Mouse (Mus musculus): ENCODE measurements at regions not wholly inside any gene's neighbourhood (a gene's known extent, or its start where the extent isn't known, plus 50 kb on each side); places are given as distances from the start of the nearest gene placed in this dataset.

DNA sequence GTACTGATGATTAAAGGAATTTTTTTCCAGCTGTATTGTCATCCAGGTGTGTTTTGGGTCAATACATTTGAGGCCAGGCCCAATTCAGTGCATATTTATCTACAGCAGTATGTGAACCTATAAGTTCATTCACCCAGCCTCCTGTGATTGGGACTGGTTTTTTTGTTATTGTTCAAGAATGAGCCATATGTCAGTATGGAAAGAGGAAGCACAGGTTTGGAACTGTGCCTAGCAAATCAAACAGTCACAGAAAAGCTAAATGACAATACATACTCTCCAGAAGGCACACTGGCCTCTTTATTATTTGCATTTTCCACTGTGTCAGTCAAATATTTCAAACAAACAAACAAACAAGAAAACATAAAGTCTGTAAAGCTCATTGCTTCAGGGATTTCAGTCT, 134.7 kb downstream of the Rnd3 start:
- no peak for DNase-seq (ENCODE audit: low spot score)

DNA sequence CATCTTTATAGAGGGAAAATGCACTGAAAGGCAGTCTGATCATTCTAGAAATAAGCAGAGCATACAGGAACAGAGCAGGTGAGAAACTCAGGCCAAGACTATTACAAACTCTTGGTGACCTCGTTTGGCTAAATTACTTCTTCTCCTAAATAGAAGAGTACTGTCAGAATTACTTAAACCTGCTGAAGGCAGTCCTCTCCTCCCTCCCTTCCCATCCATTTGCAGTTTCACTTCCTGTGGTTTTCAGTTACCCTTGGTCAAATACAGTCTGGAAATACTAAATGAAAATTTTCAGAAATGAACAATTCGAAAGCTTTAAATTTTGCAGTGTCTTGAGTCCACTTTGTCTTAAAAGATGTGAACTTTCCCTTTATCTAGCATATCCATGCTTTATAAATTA, 135.8 kb downstream of the Rnd3 start:
- no peak for DNase-seq (ENCODE audit: low spot score)

DNA sequence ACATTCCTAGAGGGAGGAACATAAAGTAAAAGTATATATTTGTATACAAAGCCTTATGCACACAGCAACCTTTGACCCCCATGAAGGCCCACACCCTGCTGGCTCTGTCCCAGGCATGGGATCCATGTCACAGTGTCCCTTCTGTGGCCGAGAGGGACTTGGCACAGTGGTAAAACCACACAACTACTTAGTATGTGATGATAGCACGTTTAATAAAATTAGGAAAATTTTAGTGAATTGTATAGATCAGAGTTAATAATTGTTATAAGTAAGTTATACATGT, 140.7 kb downstream of the Rnd3 start:
- DNase-seq (ENCODE audit: low spot score): no peak

DNA sequence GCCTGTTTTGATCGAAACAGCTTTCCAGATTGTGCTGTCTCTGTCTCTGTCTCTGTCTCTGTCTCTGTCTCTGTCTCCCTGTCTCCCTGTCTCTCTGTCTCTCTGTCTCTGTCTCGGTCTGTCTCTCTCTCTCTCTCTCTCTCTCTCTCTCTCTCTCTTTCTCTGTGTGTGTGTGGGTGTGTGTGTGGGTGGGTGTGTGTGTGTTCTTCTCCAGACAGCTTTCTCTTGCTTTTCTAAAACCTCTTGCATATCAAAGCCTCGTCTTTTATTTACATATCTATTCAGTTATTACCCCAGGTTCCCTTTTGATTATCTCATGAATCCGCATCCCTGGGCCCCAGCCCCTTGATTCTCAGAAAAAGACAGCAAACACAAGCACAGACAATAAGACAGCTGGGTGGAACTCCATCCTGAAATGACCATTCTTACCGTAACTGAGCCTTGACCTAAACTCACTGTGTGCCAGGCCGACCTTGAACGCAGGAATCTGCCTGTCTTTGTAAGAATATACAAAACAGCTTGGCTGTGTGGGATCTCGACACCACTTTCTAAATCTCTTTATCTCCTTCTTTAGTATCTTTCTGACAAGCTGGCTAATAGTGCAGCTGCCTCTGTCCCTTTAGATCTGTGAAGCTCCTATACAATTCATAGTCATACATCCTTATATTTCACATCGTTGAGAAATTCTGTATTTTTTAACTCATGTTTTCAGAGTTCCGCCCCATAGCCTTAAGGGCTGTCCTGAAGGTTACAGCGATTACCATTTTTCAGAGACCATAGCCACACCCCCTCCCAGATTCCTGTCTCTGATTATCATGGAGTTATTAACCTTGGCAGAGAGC, 141.3 kb downstream of the Rnd3 start:
- no peak for DNase-seq (ENCODE audit: low spot score)

DNA sequence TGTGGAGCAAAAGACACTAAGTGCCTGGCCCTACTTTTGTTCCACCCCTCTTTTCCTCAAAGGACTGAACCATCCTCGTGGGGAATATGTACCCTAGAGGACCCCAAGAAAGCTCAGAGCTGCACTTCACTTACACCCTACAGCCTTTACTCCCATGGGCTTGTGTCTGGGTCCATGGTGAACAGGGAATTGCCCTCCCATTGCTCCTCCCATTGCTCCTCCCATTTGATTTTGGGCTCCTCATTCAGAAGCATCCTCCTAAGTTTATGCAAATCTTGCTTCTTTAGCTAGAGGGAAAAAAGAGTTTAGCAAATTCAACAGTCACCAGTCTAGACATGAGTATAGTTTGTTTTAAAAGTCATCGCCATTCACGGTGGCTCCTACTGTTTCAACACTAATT, 142.1 kb downstream of the Rnd3 start:
- no peak for DNase-seq (ENCODE audit: low spot score)

DNA sequence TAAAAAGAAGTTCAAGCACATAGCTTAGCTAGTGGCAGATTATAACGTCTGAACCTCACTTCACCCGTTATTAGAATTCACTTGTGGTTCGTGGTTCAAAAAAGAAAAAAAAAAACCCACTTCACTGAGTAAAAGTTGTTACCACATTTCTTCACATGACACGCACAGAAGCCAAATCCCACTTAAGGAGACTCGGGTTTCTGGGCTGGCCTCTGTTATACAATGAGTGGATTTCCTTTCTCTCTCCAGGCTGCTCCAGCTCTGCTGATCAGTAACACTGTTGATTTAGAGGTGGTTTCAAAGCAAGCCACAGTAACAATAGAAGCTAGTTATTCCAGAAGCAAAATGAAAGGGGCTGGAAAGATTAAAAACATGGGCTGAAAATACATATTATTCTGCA, 147.4 kb downstream of the Rnd3 start:
- no peak for DNase-seq (ENCODE audit: low spot score)

DNA sequence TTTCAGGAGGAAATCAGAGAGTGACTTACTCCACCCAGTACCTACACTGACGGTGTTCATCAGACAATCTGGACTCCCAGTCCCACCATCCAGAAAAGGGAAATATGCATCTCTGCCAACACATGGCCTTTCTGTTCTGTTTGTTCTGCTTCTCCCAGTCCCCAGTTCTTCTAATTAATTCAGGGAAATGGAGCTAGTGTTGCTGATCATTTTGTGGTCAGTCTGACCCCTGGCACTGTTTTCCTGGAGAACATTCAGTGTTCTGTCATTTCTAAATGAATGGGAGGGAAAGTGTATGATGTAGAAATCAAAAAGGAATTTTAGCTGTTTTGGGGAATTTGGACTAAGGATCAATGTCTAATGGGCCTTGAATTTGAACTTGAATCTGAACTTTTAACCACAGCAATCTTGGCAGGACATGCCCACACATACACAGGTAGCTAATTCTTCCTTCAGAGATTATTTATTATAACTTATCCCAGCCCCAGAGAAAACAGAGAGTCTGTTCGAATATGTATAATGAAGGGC, 165.0 kb downstream of the Rnd3 start:
- DNase-seq (ENCODE audit: low spot score): no peak

DNA sequence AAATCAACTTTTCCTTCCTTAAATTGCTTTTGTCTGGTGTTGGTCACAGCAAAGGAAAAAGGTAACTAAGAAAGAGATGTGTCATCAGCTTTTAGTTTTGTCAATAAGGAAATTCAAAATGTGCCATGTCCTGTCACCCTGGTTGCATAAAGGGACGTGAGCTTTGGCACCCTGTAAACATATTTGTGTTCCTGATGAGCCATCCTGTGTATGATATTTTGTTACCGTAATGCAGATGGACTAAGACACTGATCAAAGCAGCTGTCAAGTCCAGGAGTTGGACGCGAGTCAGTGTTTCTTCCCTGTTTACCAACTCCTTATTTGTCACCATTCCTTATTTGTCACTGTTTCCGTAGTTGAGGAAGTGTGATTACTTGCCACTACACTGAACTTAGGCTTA, 166.3 kb downstream of the Rnd3 start:
- no peak for DNase-seq (ENCODE audit: low spot score)

DNA sequence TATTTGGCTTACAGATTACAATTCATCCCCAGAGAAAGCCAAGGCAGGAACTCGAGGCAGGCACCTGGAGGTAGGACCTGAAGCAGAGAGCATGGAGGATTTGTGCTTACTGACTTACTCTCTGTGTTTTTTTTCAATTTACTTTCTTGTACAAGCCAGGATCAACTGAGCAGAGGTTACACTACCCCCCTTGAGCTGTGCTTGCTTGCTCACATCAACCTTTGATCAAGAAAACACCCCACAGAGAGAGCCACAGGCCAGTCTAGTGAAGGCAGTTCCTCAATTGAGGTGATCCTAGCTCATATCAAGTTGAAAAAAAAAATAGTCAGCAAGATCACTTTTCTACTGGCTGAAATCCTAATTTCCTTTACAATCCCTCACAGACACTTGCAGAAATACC, 170.6 kb downstream of the Rnd3 start:
- DNase-seq (ENCODE audit: low spot score): no peak

DNA sequence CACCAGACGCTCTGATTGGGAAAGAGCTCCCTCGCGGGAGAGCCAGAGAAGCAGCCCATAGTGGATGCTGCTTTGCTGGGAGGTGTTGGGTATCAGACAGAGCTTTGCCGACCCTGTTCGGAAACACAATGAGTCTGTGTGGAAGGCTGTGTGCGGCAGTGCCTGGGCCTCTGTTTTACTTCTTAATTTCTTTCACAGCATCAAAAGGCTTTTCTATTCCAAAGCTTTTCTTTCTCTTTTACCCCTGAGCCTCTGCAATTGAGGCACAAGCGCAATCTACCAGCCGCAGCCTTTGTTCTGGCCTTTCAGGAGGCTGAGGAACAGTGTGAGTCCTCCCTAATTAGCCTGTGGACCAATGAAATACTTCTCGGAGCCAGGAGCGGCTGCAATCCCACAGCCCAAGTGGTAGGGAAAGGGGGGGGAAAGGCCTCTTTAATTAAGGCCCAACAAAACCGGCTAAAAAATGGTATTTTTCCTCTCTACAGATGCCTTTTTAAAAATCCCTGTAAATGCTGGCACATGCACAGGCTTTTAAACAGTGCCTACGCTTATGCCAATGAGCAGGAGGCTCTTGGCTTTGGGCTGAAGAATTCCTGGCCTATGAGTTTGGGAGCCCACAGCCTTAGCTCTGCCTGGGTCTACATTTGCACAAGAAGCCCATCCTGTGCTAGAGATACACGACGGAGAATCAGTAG, 177.6 kb downstream of the Rnd3 start:
- DNase-seq (ENCODE audit: low spot score): peak; percentile 33

DNA sequence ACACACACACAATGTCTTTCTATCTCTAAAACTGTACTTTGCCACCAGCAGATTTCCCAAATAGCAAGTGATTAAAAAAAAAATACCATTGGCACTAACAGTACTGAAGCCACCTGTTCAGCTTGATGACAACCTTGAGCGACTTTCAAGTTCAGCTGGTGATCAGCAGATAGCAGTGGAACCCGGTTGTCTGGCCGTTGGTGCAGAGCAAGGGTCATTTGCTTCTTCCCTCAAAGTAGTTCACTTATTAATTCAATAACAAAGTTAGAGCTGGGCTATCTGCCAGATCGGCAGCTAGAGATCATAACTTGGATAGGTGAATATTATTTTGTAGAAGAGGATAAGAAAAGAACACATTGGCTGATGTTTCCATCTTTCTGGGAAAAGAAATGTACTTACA, 180.5 kb downstream of the Rnd3 start:
- DNase-seq (ENCODE audit: low spot score): no peak

DNA sequence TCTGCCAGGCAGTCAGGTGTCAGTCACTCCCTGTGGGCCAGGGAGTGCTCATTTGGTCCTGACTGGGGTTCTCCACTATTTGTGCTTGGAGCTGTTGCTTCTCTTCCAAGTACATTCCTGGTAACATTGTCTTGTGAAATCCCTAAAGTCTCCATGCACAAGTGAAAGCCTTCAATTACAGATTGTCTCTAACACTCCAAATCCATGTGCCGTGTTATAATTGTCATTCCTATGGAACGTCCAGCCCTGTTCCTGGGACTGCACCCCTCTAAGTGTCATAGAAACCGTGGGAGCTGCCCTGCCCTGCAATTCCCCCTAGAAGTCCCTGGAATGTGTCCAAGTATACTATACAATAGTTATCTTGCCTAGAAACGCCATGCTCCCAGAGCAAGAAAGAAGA, 181.1 kb downstream of the Rnd3 start:
- DNase-seq (ENCODE audit: low spot score): no peak

DNA sequence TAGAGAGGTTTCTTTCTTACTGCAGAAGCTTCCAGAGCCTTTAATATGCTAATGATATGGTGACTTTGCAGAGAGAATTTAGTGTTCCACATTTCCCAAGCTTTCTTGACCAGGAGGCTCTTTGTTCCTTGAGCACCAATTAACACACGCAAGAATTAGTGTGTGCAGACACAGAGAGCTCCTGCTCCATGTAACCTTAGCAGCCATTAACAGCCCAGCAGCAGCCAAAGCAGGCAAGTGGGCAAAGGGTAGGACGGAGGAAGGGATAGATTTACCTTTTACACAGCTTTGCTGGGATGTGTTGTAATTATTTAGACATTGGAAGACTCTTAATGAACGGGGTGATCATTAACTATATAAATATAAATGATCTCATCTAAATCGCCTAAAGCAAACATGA, 181.8 kb downstream of the Rnd3 start:
- DNase-seq (ENCODE audit: low spot score): no peak

DNA sequence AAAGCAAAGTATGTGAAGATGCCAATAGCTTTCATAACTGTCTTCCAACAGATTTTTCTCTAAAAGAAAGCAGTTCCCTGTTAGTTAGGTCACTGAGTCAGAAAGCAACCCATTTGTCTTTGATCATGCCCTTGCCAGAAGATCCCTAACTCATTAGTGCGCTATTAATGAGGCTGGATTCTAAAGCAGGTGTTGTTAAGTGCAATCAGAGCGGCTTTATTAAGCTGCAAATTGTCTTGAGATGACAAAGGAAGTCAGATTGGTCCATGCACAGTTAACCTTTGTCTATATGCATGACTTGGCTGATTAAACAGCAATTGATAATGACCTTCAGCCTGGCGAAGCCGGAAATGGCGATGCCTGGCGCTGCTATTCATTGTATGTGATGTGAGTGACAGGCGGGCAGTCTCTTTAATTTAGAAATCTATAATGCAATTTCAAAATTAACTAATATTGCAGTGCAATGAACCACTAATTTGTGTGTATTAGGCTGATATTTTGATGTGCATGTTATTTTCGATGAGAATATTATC, 183.4 kb downstream of the Rnd3 start:
- DNase-seq (ENCODE audit: low spot score): no peak

DNA sequence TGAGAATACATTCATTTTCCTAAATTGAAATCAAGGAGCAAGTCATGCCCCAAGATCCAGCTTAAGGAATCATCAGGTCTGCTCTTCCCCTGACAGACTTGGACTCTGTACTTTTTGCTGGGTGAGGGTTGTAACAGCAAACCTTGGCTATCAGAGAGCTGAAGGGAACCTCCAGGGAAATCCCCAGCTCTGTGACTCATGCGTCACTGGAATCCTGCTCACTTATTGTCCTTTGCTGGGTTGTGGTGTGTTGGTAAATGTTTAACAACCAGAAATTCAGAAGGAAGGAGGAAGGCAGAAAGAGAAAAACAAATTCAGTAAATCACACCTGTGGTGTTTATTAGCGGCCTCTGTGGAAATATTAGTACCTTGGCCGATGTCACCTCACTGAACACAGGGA, 184.8 kb downstream of the Rnd3 start:
- DNase-seq (ENCODE audit: low spot score): no peak

DNA sequence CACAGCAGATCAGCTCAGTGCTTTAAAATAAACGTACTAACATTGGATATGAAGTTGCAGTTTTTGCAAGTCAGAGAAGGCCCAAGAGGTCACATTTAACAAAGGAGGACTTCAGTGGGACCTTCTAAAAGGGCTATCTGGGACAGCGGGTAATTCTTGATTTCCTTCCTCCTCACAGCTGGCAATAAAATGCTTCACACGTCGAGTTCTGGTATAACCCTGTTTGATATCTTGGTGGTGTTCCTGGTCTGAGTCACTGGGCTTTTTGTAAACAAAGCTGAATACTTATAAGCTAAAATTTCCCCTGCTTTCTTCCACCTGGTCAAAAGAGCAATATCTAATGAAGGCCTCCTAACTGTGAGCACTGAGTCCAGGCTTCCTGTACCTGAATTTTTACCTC, 187.9 kb downstream of the Rnd3 start:
- no peak for DNase-seq (ENCODE audit: low spot score)

DNA sequence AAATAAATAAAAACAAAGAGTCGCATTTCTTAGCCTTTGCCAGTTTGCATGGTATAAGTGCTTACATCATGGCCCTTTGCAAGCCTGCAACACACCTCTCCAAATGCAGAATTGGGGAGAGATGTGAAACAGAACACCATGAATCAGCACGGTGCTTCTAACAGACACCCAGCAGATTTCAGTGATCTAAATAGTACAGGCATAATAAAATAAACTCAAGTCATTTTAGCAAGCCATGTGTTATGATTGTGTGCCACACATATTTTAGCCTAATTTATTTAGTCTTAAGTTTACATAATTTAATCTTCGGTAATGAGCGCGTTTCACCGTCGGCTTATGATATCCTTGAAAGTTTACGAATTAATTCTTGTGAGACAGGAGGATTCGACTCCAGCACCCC, 189.6 kb downstream of the Rnd3 start:
- DNase-seq (ENCODE audit: low spot score): peak; percentile 10

DNA sequence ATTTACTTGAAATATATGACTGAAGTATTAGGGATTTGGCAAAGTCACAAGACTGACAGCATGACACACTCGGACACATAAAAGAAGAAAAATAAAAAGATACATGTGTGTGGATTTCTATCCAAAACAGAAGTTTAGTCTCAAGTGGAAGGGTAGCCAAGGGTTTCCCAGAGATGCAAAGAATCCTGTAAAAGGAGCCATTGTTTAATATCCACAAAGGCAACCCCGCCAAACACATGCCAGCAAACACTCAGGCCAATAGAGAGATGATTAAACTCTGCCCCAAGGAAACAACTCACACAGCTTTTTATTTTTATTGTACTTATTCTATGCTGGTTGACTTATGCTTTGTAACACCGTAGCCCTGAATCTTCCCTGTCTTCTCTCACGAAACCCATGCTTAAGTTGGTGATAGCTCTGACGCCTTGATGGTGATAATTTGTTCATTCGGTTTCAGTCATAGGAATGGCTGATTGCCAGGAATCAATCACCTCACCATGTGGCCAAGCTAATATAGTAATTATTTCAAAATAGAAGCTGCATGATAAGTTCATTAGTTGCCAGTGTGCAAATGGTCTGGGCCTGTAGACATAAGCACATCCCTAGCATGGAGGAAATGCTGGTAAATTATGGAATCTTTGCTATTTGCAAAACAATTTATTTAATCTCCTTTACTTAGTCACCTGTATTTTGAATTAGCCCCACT, 194.4 kb downstream of the Rnd3 start:
- DNase-seq (ENCODE audit: low spot score): no peak

DNA sequence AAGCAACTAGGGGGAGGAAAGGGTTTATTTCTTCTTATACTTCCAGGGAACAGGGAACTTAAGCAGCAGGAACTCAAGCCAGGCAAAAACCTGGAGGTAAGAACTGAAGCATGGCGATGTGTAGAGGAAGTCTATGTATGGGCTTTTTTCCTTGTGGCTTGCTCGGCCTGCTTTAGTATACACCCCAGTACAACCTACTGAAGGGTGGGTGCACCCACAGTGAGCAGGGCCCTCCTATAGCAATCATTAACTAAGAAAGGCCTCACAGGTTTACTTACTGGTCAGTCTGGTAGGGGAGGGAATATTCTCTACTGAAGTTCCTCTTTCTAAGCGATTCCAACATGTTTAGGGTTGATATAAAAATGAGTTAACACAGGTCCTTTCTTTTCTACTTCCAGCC, 197.9 kb downstream of the Rnd3 start:
- no peak for DNase-seq (ENCODE audit: low spot score)

DNA sequence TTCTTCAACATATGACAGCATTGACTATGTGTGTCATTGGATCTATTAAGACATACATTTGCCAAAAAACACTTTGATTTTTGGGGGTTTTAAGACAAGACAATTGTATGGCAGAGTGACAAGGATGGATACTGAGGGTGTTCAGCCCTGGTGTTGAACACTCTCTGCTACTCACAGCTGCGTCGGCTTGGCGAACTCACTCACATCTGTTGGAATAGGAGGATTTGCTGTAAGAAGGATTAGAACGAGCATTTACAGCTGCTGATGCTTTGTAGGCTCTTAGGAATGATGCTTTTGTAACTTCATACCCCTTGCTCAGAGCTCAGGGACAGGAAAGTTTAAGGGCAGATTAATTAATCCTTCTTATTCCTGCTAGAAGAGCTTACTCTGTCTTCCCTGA, 199.2 kb downstream of the Rnd3 start:
- DNase-seq (ENCODE audit: low spot score): no peak

DNA sequence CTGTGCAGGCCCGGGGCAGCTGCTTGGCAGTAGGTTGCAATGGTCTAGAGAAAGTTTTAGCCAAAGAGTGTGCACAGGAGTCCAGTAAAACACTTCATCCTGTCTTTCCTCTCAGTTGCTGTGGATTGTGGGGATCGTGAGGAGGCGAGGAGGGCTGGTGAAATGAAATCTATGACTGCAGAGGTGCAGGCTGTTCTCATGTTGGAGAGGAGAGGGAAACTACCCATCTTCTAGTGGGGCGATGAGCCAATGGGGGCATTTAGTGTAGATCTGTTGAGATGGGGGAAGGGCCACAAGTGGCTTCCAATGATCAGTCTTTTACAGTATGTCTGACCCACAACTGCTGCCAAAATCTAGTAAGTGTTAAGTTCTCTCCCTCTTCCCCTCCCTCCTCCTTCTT, 203.4 kb downstream of the Rnd3 start:
- DNase-seq (ENCODE audit: low spot score): no peak

DNA sequence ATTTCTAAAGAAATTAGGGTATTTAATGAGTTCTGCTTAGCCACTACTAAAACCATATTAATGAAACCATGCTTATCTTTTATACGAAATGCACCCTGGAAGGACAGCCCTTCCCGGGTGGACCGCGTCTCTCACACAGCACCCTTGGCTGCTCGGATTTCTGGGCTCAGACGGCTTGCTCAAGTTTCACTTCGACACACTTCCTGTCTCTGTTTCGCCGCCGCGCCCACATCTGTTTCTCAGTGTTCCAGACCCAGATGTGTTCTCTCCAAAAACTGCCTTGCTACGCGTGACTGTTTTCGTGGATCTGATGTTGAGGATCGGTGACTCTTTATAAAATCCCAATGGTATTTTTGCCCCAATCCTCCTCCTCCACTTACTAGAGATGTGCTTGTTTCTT, 205.7 kb downstream of the Rnd3 start:
- no peak for DNase-seq (ENCODE audit: low spot score)

DNA sequence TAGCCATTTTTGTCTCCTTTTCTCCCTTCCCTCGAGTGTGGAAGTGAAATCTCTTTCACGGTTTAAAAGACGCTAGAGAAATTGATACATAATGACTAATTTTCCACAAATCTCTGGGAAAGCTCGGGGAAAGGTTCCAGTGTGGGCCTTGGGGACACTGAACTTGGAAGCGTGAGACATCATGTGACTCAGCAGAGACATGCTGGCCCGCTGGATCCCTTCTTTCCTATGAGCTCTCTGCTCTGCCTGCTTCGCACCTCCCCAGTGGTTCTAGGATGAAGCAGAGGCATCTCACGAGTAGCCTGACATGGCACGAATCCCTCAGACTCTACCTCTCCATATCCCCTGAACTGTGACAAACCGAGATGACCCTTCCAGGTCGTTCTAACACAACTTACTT, 206.2 kb downstream of the Rnd3 start:
- DNase-seq (ENCODE audit: low spot score): no peak

Measured in layer of hippocampus, adult 9-10 months (tissue).